Mouse (Mus musculus) brain, embryonic 14.5 days (tissue): ENCODE measurements around the gene Amtn.

Source experiments
- CTCF ChIP-seq: fragments of 200-500 bp; IDR thresholded peaks from 2 replicates; pipeline ENCODE4 v1.5.1; 2012; ENCODE audit warnings: inconsistent platforms, mild to moderate bottlenecking, moderate library complexity, borderline replicate concordance; ENCODE audit not compliant: insufficient read depth, insufficient read length; ENCODE audit errors: extremely low read depth
- POLR2A ChIP-seq: fragments of 200-500 bp; IDR thresholded peaks from 2 replicates; pipeline ENCODE4 v1.6.1; 2012; ENCODE audit warnings: mild to moderate bottlenecking, inconsistent platforms, borderline replicate concordance; ENCODE audit not compliant: poor library complexity, insufficient read depth, insufficient read length, severe bottlenecking; ENCODE audit errors: extremely low read depth

GRCm38 (mm10) chr5:88401464-88401863 is 25.6 kb downstream of the Amtn start:
- no peak for TF ChIP-seq CTCF
- TF ChIP-seq POLR2A = no peak
